Mouse (Mus musculus): ENCODE data around the gene Il15. TPM values are rescaled to one million over a fixed set of nuclear protein-coding genes. Genes with fewer than 3 reads are reported as not detected.

Gene Il15
- 4.6 and 6.7 TPM in 2 replicates for polyA plus RNA-seq (2012)

GRCm38 (mm10) chr8:82402686-82403330 is at the start of gene Il15:
TSS of gene Il15 (minus strand) at chr8:82403222.

Measured in megakaryocyte-erythroid progenitor cell, adult 5 weeks (primary cell).